Mouse (Mus musculus) heart, postnatal 0 days (tissue): ENCODE results near the gene Klc2. TPM values are rescaled to one million over a fixed set of nuclear protein-coding genes. Genes with fewer than 3 reads are reported as not detected.
"Not testable (repeated sequence)": the region's sequence is repeated elsewhere in the genome, so short reads cannot be mapped to it uniquely, and the experiment has no call there.

Experiments used
- ATAC-seq: fragments of 200-750 bp; cut with Nextera tagmentation; 2 replicates; pipeline ENCODE4 v1.8.0; 2017; ENCODE audit warnings: low read depth, moderate number of reproducible peaks, moderate library complexity; ENCODE audit not compliant: insufficient read depth
- DNase-seq: peaks from one replicate; pipeline ENCODE4 v3.0.0-alpha.2; 2016; ENCODE audit warnings: low spot score
- H3K27ac ChIP-seq: fragments of 300-500 bp; sonication (generic); 2 replicates; pipeline ENCODE4 v1.5.1; 2014; ENCODE audit warnings: low read depth, mild to moderate bottlenecking
- H3K27me3 ChIP-seq: fragments of 300-500 bp; sonication (generic); 2 replicates; pipeline ENCODE4 v1.6.1; 2014; ENCODE audit warnings: low read length, mixed read lengths; ENCODE audit not compliant: control insufficient read depth, insufficient read depth
- H3K36me3 ChIP-seq: fragments of 300-500 bp; sonication (generic); replicated peaks from 2 replicates; pipeline ENCODE4 v1.6.1; 2014; ENCODE audit warnings: low read length, mixed read lengths; ENCODE audit not compliant: control insufficient read depth, insufficient read depth
- H3K4me1 ChIP-seq: fragments of 300-500 bp; sonication (generic); 2 replicates; pipeline ENCODE4 v1.6.1; 2014; ENCODE audit warnings: antibody characterized with exemption; ENCODE audit not compliant: control insufficient read depth, insufficient read depth
- H3K4me2 ChIP-seq: fragments of 300-500 bp; sonication (generic); 2 replicates; pipeline ENCODE4 v1.6.1; 2014; ENCODE audit warnings: low read depth, mild to moderate bottlenecking, low read length, moderate library complexity
- H3K4me3 ChIP-seq: fragments of 300-500 bp; sonication (generic); 2 replicates; pipeline ENCODE4 v1.5.1; 2014; ENCODE audit warnings: low read depth, low read length
- H3K9ac ChIP-seq: fragments of 300-500 bp; sonication (generic); replicated peaks from 2 replicates; pipeline ENCODE4 v1.6.1; 2014; ENCODE audit warnings: low read depth, low read length, mixed read lengths
- H3K9me3 ChIP-seq: fragments of 300-500 bp; sonication (generic); replicated peaks from 2 replicates; pipeline ENCODE4 v1.6.1; 2016; ENCODE audit warnings: low read length; ENCODE audit not compliant: control insufficient read depth
- CTCF ChIP-seq: IDR thresholded peaks from 2 replicates; pipeline ENCODE4 v1.5.1; 2016; ENCODE audit warnings: antibody characterized with exemption, control low read depth, low read depth
- EP300 ChIP-seq: IDR thresholded peaks from 2 replicates; pipeline ENCODE4 v1.6.1; 2016; ENCODE audit warnings: antibody characterized with exemption, low read depth
- WGBS: fragments of 180-500 bp; shearing (Covaris S2); extraction: QIAGEN DNeasy Blood & Tissue Kit; methylation state at CpG from one replicate; pipeline ENCODE4 v1.1.7; 2014; 5-methylcytosine and 5-hydroxymethylcytosine counted together
- polyA plus RNA-seq: library from polyadenylated mRNA; unstranded; fragments of >200 nt; fragmentation: Nextera tagmentation; extraction: Ambion mirVana; gene quantifications from 2 replicates; pipeline ENCODE4 v1.2.1, GENCODE M21; 2015
- total RNA-seq: library from RNA; depleted of rRNA; stranded (reverse); fragments of >200 nt; gene quantifications from 2 replicates; pipeline ENCODE4 v1.2.3, GENCODE M21; 2014; ENCODE audit warnings: low replicate concordance

Gene Klc2
- total and polyA plus RNA-seq, 2 experiments from 2014 or later = 17.5 to 44.5 TPM

DNA sequence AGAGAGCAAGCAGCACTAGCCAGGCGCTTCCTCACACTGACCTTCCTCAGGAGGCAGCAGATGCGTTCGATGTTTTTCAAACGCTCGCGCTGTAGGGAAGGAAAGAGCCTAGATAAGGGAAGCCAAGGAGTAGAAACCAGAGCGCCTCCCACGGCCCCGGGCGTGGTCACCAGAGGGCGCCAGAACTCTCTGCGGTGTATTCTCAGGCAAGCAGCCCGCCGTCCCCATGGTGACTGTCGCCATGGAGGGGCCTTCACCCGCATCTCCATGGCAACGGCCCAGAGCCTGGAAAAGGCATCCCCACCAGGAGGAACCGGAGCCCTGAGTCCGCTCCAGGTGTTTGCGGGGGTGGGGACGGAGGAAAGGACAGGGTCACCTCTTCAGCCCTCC, 24.1 kb downstream of the Klc2 start:
- H3K9ac ChIP-seq = no peak overlapping the region
- peaks cover 24% of the 10 kb centered on the region for H3K36me3 ChIP-seq
- no peak overlapping the region for H3K27ac ChIP-seq
- ATAC-seq (peak; percentile 54), DNase-seq (peak; percentile 85)
- TF ChIP-seq CTCF = peak; percentile 84
- no peak for TF ChIP-seq EP300
- H3K9me3 ChIP-seq = no peaks in the 10 kb centered on the region
- H3K4me3 ChIP-seq = no peak overlapping the region
- no peaks in the 10 kb centered on the region for H3K27me3 ChIP-seq
- WGBS = under 1% methylated on average over 20 of the region's 21 CpGs
- no peak overlapping the region for H3K4me2 ChIP-seq
- peaks cover 13% of the 10 kb centered on the region for H3K4me1 ChIP-seq

DNA sequence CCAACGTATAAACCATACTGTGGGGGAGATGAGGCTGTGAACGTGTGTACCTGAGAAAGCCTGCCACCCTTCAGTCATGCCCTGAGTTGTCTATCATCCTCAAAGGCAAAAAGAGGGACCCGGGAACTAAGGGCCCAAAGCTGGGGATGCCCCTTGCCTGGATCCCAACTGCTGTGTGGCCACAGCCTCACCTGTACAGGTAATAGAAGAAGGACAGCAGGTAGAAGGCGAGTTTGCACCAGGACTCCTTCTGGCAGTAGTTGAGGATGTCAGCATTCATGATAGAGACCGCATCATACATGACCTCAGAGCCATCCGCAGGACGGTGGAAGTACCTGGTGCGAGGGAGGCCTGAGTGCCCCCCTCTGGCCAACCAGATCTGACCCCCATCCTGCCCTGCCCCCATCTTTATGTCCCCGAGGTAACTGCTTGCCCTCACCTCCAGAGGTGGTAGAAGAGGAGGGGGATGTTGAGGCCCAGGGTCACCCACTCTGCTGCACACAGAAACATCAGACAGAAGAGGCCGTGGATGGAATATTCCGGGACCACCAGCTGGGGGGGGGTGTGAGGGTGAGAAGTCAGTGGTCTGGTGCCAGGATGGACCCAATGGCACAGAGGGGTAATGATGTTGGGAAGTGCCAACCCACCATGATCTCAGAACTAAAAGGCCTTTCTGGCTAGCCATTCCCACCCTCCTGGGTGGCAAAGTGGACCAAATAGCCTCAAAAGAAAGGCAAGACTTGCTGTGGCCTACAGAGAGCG, 24.7 kb downstream of the Klc2 start:
- Histone ChIP-seq H3K4me2 (no peak overlapping the region), H3K27me3 (no peaks in the 10 kb centered on the region), H3K9ac (no peak overlapping the region), H3K27ac (no peak overlapping the region), H3K9me3 (no peaks in the 10 kb centered on the region), H3K4me3 (no peak overlapping the region), H3K36me3 (peaks cover 22% of the 10 kb centered on the region), H3K4me1 (peaks cover 17% of the 10 kb centered on the region)
- TF ChIP-seq EP300 = no peak
- TF ChIP-seq CTCF = no peak
- ATAC-seq (no peak), DNase-seq (peak; percentile 2)
- 63% methylated on average over 12 of the region's 12 CpGs for WGBS

DNA sequence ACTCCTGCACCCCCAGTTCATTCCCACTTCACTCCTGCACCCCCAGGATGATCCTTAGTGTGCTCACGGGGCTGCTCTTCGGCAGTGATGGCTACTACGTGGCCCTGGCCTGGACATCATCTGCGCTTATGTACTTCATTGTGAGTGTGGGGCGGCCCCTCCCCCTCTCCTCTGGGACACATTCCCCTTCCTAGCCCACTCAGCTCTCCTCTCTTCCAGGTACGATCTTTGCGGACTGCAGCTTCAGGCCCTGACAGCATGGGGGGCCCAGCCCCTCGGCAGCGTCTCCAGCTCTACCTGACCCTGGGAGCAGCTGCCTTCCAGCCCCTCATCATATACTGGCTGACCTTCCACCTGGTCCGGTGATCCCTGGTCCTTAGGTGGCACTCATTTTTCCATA, 26.3 kb downstream of the Klc2 start:
- WGBS = 88% methylated on average over 10 of the region's 10 CpGs

DNA sequence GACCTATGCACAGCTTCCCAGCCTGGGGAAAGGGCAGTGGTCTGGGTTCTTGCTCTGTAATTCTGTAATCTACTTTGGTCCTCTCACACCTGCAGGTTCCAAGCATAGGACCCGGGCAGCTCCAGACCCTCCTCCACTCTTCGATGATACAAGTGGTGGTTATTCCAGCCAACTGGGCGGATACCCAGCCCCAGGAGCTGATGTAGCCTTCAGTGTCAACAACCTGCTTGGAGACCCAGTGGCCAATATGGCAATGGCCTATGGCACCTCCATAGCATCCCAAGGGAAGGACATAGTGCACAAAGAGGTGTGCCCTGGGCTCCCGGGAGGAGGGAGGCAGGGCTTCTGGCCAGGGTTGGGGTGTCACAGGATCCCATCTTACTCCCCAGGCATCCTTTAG, 29.0 kb downstream of the Klc2 start:
- 84% methylated on average over 4 of the region's 4 CpGs for WGBS
- H3K27me3 ChIP-seq = peaks cover 22% of the 10 kb centered on the region
- TF ChIP-seq EP300 (no peak), CTCF (no peak)
- H3K27ac ChIP-seq = no peak overlapping the region
- peak overlapping the region; percentile 82 for H3K4me3 ChIP-seq
- peaks cover 14% of the 10 kb centered on the region for H3K4me1 ChIP-seq
- peak overlapping the region; percentile 98 for H3K4me2 ChIP-seq
- H3K9me3 ChIP-seq = no peaks in the 10 kb centered on the region
- no peak for DNase-seq
- H3K36me3 ChIP-seq = peaks cover 22% of the 10 kb centered on the region
- no peak overlapping the region for H3K9ac ChIP-seq
- ATAC-seq = no peak

More for the DNA sequence above, 26.3 kb downstream of the Klc2 start:
- Histone ChIP-seq H3K36me3 (peaks cover 22% of the 10 kb centered on the region), H3K4me1 (peaks cover 14% of the 10 kb centered on the region), H3K4me2 (no peak overlapping the region), H3K27ac (no peak overlapping the region), H3K27me3 (no peaks in the 10 kb centered on the region), H3K9me3 (no peaks in the 10 kb centered on the region), H3K9ac (no peak overlapping the region), H3K4me3 (no peak overlapping the region)
- DNase-seq (no peak), ATAC-seq (no peak)
- TF ChIP-seq CTCF = no peak
- no peak for TF ChIP-seq EP300

DNA sequence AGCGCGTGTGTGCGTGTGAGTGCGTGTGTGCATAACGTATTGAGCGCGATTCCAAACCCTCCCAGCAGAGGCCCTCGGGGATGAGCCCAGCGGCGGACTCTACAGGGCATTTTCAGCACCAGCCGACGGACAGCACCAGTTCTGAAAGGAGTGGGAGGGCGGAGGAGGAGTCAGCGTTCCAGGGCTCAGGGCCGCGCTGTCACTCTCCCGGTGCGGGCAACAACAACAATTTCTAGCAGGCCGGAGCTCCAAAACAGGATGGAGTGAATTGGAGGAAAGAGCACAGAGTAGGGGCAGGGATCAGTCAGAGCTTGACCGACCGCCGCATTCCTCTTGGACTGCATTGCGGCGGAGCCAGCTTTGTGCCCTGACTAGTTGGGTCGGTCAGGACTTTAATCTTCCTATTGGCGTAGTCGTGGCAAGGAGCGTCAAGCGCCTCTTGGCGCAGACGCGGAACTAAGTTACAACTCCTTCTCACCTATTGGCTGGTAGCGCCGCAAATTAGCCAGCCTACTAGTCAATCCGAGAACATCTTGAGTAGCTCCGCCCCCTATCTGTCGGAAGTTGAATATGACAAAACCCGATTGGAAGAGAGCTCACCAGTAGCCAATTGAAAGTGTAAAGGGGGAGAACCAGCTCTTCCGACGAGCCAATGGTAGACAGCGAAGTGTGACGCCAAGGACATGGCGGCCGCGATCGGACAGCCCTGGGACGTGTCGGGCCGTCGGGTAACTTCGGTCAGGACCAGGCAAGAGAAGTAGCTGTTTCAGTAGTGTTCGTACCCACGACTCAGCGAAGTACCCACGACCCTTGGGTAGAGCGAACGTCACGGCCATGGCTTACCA, 30.3 kb downstream of the Klc2 start, which contains the start of gene Yif1a:
Gene Yif1a, plus strand, starts transcription at position 655 of the 845 bp plus-strand sequence.
- peak within 1 kb of the TSS; percentile 82 for H3K4me3 ChIP-seq
- no peaks in the 10 kb centered on the region for H3K9me3 ChIP-seq
- peak; percentile 99 for DNase-seq
- ATAC-seq = peak; percentile 93
- peaks cover 14% of the 10 kb centered on the region for H3K4me1 ChIP-seq
- under 1% methylated on average over 58 of the region's 58 CpGs for WGBS
- H3K36me3 ChIP-seq = peaks cover 22% of the 10 kb centered on the region
- peak within 1 kb of the TSS; percentile 98 for H3K4me2 ChIP-seq
- peak within 1 kb of the TSS; percentile 76 for H3K27ac ChIP-seq
- TF ChIP-seq EP300 (no peak; the same call in 1 of the 2 replicates), CTCF (peak; percentile 57)
- H3K27me3 ChIP-seq = peaks cover 34% of the 10 kb centered on the region
- H3K9ac ChIP-seq = peak within 1 kb of the TSS; percentile 63

DNA sequence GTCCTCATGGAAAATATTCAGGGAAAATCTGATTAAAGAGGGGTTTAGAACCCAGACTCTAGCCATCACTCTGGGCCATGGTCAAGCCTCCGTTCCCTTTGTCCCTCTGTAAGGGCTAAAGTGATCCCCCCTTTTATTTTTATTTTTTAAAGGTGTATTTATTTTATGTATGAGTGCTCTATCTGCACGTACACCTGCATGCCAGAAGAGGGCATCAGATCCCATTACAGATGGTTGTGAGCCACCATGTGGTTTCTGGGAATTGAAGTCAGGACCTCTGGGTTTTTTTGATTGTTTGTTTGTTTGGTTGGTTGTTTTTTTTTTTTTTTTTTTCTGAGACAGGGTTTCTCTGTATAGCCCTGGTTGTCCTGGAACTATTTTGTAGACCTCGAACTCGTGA, 31.8 kb downstream of the Klc2 start:
- not testable (repeated sequence) for H3K9ac ChIP-seq, ATAC-seq, H3K4me2 ChIP-seq, H3K27ac ChIP-seq, H3K4me3 ChIP-seq, H3K9me3 ChIP-seq, DNase-seq
- WGBS = 61% methylated on average over 4 of the region's 4 CpGs
- Histone ChIP-seq H3K4me1 (peaks cover 14% of the 10 kb centered on the region), H3K27me3 (peaks cover 50% of the 10 kb centered on the region), H3K36me3 (peaks cover 10% of the 10 kb centered on the region)
